Mouse (Mus musculus): ENCODE results near the gene Htra1. TPM values are rescaled to one million over a fixed set of nuclear protein-coding genes. Genes with fewer than 3 reads are reported as not detected.

Htra1 gene
- polyA plus RNA-seq, 1 experiment from 2014 or later: 13.3 TPM

DNA sequence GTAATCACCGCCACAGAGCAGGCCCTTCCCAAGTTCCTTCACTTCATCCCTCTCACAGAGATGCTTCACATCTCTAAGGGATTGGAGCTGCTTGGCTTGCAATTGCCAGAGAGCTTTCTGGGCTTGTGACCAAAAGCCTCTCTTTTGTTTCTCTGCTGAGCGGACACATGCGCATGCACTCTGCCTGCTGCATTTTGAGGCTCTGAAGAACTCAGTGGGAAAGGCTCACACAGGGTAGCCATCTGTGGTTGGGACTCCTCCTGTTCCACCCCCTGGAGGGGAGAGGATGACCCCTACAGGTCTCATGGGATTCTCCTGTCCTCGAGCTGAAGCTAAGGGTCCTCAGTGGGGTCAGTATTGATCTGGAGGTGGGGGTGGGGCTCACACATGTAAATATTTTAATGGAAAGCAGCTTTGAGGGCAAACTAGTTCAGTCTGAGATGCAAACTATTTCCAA is 30.0 kb downstream of the Htra1 start:
- Histone ChIP-seq H3K4me3 (ENCODE audit: inconsistent target) (no peak overlapping the region), H3K79me2 (ENCODE audit: inconsistent target) (no peaks in the 10 kb centered on the region), H3K27ac (no peak overlapping the region), H3K36me3 (ENCODE audit: inconsistent target) (no peaks in the 10 kb centered on the region)
- WGBS (ENCODE audit: missing documents): 93% methylated on average over 4 of the region's 4 CpGs

- Histone ChIP-seq H3K27ac (no peak overlapping the region), H3K4me3 (ENCODE audit: inconsistent target) (no peak overlapping the region), H3K36me3 (ENCODE audit: inconsistent target) (no peaks in the 10 kb centered on the region), H3K79me2 (ENCODE audit: inconsistent target) (no peaks in the 10 kb centered on the region)
- WGBS (ENCODE audit: missing documents): 83% methylated on average over 5 of the region's 5 CpGs
Measured at GRCm38 (mm10) chr7:130966451-130966850, 30.5 kb downstream of the Htra1 start.

- 72% methylated on average over 6 of the region's 6 CpGs for WGBS (ENCODE audit: missing documents)
- Histone ChIP-seq H3K4me3 (ENCODE audit: inconsistent target) (no peak overlapping the region), H3K36me3 (ENCODE audit: inconsistent target) (no peaks in the 10 kb centered on the region), H3K27ac (no peak overlapping the region), H3K79me2 (ENCODE audit: inconsistent target) (no peaks in the 10 kb centered on the region)
Measured at GRCm38 (mm10) chr7:130966876-130967275, 31.0 kb downstream of the Htra1 start.

DNA sequence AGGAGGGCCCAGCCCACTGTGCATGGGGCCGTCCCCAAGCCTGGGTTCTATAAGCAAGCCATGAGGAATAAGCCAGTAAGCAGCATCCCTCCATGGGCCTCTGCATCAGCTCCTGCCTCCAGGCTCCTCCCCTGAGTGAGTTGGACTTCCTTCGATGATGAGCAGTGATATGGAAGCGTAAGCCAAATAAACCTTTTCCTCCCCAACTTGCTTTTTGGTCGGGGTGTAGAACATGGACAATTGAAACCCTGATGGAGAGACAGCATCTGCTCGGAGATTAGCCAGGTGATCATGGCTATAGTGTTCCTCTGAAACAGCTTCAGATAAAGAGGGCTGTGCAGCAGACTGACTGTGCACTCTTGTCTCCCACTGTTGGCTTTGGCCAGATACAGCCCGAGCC is 32.0 kb downstream of the Htra1 start:
- 93% methylated on average over 6 of the region's 6 CpGs for WGBS (ENCODE audit: missing documents)
- Histone ChIP-seq H3K4me3 (ENCODE audit: inconsistent target) (no peak overlapping the region), H3K36me3 (ENCODE audit: inconsistent target) (no peaks in the 10 kb centered on the region), H3K27ac (no peak overlapping the region), H3K79me2 (ENCODE audit: inconsistent target) (no peaks in the 10 kb centered on the region)

DNA sequence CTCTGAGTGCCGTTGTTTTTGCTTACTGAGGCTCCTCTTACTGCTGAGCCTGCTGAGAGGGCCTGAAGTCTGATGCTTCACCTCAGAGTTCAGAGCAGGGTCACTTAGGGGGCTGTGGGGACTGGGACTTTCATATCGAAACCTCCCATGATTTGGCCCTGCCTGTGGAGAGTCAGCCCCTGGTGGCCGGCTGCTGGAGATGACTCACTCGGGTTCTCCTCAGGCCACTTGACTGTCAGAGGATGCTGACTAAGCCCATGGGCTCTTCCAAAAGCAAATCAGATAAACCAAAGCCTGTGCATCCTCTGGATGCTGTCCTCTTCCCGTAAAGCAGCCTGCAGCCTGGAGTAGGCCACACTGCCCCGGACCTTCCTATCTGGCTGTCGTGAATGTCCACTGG is 32.6 kb downstream of the Htra1 start:
- H3K4me3 ChIP-seq (ENCODE audit: inconsistent target): no peak overlapping the region
- H3K79me2 ChIP-seq (ENCODE audit: inconsistent target): no peaks in the 10 kb centered on the region
- 69% methylated on average over 7 of the region's 7 CpGs for WGBS (ENCODE audit: missing documents)
- no peak overlapping the region for H3K27ac ChIP-seq
- H3K36me3 ChIP-seq (ENCODE audit: inconsistent target): no peaks in the 10 kb centered on the region

DNA sequence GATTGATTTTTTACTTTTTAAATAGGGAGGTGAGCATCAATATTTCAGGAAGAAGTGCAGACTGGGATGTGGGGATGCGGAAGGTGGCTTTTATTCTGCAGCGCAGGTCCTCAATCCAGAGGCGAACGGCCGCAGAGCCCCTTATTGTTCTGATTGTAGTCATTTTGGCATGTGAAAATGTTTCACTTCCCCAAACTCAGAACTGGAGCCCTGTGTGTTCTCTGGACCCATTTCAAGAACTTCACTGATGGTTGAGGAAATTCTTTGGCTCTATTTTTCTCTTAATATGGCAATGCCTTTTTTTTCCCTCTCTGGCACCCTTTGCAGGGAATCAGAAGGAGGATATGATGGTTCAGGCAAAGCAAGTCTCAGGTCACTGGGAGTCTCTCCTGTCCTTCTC is 33.2 kb downstream of the Htra1 start:
- no peak overlapping the region for H3K27ac ChIP-seq
- no peaks in the 10 kb centered on the region for H3K36me3 ChIP-seq (ENCODE audit: inconsistent target)
- H3K4me3 ChIP-seq (ENCODE audit: inconsistent target): no peak overlapping the region
- WGBS (ENCODE audit: missing documents): 35% methylated on average over 5 of the region's 5 CpGs
- H3K79me2 ChIP-seq (ENCODE audit: inconsistent target): no peaks in the 10 kb centered on the region

- Histone ChIP-seq H3K4me3 (ENCODE audit: inconsistent target) (no peak overlapping the region), H3K27ac (no peak overlapping the region), H3K36me3 (ENCODE audit: inconsistent target) (no peaks in the 10 kb centered on the region), H3K79me2 (ENCODE audit: inconsistent target) (no peaks in the 10 kb centered on the region)
- WGBS (ENCODE audit: missing documents): 93% methylated on average over 3 of the region's 3 CpGs
Measured at GRCm38 (mm10) chr7:130969507-130969906, 33.6 kb downstream of the Htra1 start.

DNA sequence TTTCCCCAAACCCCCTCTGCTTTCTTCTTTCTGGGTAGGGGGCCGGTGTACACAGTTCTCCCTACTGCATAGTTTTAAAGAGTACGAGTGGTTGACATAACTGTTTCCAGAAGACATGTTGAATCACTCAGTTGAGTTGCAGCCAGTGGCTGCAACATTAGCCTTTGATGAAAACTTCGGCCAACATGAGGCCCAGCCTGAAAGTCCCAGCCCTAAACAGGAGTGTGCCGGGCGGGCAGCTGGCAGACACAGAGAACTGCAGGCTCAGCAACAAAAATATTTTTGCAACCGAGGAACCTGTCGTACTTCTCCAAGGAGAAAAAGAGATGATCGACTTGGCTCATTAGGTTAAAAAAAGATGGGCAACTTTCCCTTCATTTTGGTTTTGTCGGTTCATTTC is 36.9 kb downstream of the Htra1 start:
- WGBS (ENCODE audit: missing documents): 93% methylated on average over 9 of the region's 9 CpGs
- H3K27ac ChIP-seq: no peak overlapping the region
- H3K36me3 ChIP-seq (ENCODE audit: inconsistent target): no peaks in the 10 kb centered on the region
- H3K79me2 ChIP-seq (ENCODE audit: inconsistent target): no peaks in the 10 kb centered on the region
- no peak overlapping the region for H3K4me3 ChIP-seq (ENCODE audit: inconsistent target)

DNA sequence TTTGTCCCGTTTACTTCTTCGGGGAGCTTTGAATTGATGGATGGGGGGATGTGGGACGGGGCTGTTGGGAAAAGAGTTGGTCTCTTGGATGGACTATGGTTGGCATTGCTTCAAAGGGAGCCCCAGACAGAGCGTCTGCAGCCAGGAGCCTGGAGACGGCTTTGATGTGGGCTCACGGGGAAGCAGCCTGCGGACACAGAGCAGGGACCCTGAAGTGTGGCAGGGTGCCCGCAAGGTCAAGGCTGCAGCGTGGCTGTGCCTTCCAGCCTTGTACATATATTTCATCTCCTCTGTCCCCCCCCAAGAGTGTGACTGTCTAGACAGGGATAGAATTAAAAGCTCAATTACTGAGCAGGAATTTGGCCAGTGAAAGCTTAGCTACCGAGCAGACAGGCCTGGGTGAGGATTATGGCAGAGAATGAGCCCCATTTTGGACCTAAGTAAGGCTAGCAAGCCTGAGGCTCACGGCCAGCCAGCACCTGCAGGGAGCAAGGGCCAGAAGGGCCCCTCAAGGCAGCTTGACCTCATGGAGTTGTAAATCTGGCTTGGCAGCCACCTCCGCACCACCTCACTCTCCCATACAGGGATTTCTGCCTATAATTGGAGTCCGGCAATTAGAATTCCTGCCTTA is 40.5 kb downstream of the Htra1 start:
- no peaks in the 10 kb centered on the region for H3K36me3 ChIP-seq (ENCODE audit: inconsistent target)
- H3K79me2 ChIP-seq (ENCODE audit: inconsistent target): no peaks in the 10 kb centered on the region
- 75% methylated on average over 13 of the region's 13 CpGs for WGBS (ENCODE audit: missing documents)
- no peak overlapping the region for H3K4me3 ChIP-seq (ENCODE audit: inconsistent target)
- H3K27ac ChIP-seq: no peak overlapping the region

DNA sequence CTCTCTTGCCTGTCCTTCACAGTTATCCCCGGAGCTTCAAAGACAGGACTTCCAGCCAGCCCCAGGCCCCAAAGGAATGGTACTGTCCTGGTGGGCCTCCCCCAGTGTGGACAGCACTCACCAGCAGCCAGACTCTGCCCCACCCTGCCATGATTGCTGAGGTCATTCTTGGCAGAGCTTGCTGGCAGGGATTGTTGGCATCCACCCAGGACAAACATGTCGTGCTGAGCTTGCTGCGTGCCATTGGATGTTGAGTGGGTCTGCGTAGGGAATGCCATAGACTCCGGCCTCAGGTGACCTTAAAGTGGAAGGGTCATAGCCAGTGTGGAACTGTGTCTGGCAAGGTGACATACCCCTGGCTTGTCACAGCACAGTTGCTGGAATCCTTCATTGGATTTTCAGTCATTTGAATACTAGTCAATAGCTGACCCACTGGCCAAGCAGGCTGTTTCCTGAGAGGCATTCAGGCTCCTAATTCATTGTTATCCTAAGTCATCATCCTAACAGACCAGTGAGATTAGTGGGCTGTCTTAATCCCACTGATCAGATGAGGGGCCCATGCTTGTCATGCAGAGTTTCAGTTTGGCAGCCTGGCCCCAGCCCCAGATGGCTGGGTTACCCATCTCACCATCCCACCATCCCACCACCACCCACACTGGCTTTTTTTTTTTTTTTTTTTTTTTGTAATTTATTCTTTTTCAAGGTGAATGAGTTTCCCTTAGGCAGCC is 42.0 kb downstream of the Htra1 start:
- no peaks in the 10 kb centered on the region for H3K79me2 ChIP-seq (ENCODE audit: inconsistent target)
- H3K27ac ChIP-seq: no peak overlapping the region
- 77% methylated on average over 5 of the region's 5 CpGs for WGBS (ENCODE audit: missing documents)
- H3K4me3 ChIP-seq (ENCODE audit: inconsistent target): no peak overlapping the region
- H3K36me3 ChIP-seq (ENCODE audit: inconsistent target): no peaks in the 10 kb centered on the region

DNA sequence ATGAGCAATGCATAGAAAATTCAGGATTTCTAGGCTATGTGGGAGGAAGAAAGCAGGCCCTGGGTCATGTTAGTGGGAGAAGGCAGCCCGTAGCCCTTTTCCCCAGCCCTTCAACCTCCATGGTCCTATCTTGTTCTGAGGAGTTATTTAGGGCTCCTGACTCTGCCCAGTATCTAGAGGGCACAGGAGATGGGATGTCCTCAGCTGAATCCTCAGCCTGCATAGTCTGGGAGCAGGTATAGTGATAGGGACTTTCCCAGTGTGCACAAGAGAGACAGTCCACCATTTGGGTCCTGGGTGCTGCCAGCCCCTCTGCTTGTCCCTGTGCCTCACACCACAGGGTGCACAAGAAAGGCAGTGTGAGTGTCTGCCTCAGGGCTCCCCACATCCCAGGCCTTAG is 42.6 kb downstream of the Htra1 start:
- Histone ChIP-seq H3K4me3 (ENCODE audit: inconsistent target) (no peak overlapping the region), H3K27ac (no peak overlapping the region), H3K79me2 (ENCODE audit: inconsistent target) (no peaks in the 10 kb centered on the region), H3K36me3 (ENCODE audit: inconsistent target) (no peaks in the 10 kb centered on the region)
- 100% methylated on average over 1 of the region's 1 CpGs for WGBS (ENCODE audit: missing documents)

- H3K36me3 ChIP-seq (ENCODE audit: inconsistent target): no peaks in the 10 kb centered on the region
- no peak overlapping the region for H3K27ac ChIP-seq
- 83% methylated on average over 4 of the region's 5 CpGs for WGBS (ENCODE audit: missing documents)
- H3K79me2 ChIP-seq (ENCODE audit: inconsistent target): no peaks in the 10 kb centered on the region
- H3K4me3 ChIP-seq (ENCODE audit: inconsistent target): no peak overlapping the region
Measured at GRCm38 (mm10) chr7:130980130-130980529, 44.2 kb downstream of the Htra1 start.

GRCm38 (mm10) chr7:130982371-130982770 is 46.5 kb downstream of the Htra1 start:
- Histone ChIP-seq H3K4me3 (ENCODE audit: inconsistent target) (no peak overlapping the region), H3K79me2 (ENCODE audit: inconsistent target) (no peaks in the 10 kb centered on the region), H3K36me3 (ENCODE audit: inconsistent target) (no peaks in the 10 kb centered on the region), H3K27ac (no peak overlapping the region)
- WGBS (ENCODE audit: missing documents): 81% methylated on average over 4 of the region's 4 CpGs

DNA sequence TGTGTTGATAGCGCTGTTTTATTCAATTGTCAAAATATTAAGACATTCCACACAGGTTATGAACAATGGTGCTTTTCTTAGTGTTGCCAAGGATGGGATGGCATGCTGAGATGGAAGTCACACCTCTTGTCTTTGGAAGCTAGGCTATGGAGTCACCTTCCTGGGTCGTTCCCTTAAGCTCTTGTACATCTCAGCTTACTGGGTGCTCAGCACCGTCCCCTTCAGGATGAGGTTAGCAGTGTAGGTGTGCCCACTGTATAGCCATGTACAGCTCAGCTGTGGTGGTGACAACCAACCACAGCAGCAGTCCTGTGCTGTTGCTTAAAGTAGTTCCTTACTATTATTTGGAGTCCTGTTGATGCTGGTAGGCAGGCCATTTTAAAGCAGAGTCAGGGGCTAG is 47.0 kb downstream of the Htra1 start:
- Histone ChIP-seq H3K4me3 (ENCODE audit: inconsistent target) (no peak overlapping the region), H3K36me3 (ENCODE audit: inconsistent target) (no peaks in the 10 kb centered on the region), H3K79me2 (ENCODE audit: inconsistent target) (no peaks in the 10 kb centered on the region), H3K27ac (no peak overlapping the region)
- 68% methylated on average over 3 of the region's 3 CpGs for WGBS (ENCODE audit: missing documents)

DNA sequence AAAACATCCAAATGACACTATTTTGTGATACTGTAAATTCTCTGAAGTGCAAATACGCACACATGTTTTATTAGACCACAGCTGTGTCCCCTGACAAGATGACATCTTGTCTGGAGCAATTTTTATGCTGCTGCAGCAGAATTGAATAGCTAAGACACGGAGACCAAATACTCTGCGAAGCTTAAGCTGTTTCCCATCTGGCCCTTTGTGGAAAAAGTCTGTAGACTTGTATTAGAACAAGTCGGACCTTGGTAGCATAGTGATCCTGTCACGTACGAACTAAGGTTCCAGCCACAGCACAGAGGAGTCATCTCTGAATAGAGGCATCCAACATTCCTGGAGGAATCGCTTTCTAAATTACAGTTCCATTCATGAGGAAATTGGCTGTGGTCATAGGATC is 48.4 kb downstream of the Htra1 start:
- H3K27ac ChIP-seq: no peak overlapping the region
- no peaks in the 10 kb centered on the region for H3K79me2 ChIP-seq (ENCODE audit: inconsistent target)
- WGBS (ENCODE audit: missing documents): 94% methylated on average over 7 of the region's 7 CpGs
- no peak overlapping the region for H3K4me3 ChIP-seq (ENCODE audit: inconsistent target)
- no peaks in the 10 kb centered on the region for H3K36me3 ChIP-seq (ENCODE audit: inconsistent target)

All from macrophage (primary cell).